Mouse (Mus musculus) forebrain, embryonic 12.5 days (tissue): ENCODE data around the gene Olfr376. TPM values are rescaled to one million over a fixed set of nuclear protein-coding genes. Genes with fewer than 3 reads are reported as not detected.

Experiments used
- polyA plus RNA-seq: library from polyadenylated mRNA; unstranded; fragments of >200 nt; fragmentation: Nextera tagmentation; extraction: Ambion mirVana; gene quantifications from 2 replicates; pipeline ENCODE4 v1.2.1, GENCODE M21; 2016

The Olfr376 gene
- polyA plus RNA-seq, 1 experiment from 2014 or later = not detected

Other genes starting within 250 kb of the Olfr376 start
- gene Haspin, start 233.0 kb upstream of the Olfr376 start, polyA plus RNA-seq = 18.5 and 19.1 TPM in 2 replicates
- gene P2rx5, start 210.8 kb upstream of the Olfr376 start, polyA plus RNA-seq = 0.27 and 0.42 TPM in 2 replicates
- gene Emc6, start 194.2 kb upstream of the Olfr376 start, polyA plus RNA-seq = 123 and 129 TPM in 2 replicates
- gene Tax1bp3, start 194.2 kb upstream of the Olfr376 start, polyA plus RNA-seq = 158 and 163 TPM in 2 replicates
- gene Ctns, start 172.2 kb upstream of the Olfr376 start, polyA plus RNA-seq = 19.0 and 19.2 TPM in 2 replicates
- gene Shpk, start 171.8 kb upstream of the Olfr376 start, polyA plus RNA-seq = 1.1 and 1.2 TPM in 2 replicates
- not detected in 2 replicates for gene Trpv1, start 137.0 kb upstream of the Olfr376 start, polyA plus RNA-seq
- 0.04 TPM in 1 of 2 replicates, not detected in the other for gene Trpv3, start 103.9 kb upstream of the Olfr376 start, polyA plus RNA-seq
- 0.33 TPM in 1 of 2 replicates, not detected in the other for gene Aspa, start 41.6 kb upstream of the Olfr376 start, polyA plus RNA-seq
- not detected in 2 replicates for gene Gm49340, start 41.5 kb upstream of the Olfr376 start, polyA plus RNA-seq
- not detected in 2 replicates for gene Spata22, start 41.5 kb upstream of the Olfr376 start, polyA plus RNA-seq
- gene Olfr20, start 20.5 kb upstream of the Olfr376 start, polyA plus RNA-seq = 0.24 TPM in 1 of 2 replicates, not detected in the other
- not detected in 2 replicates for gene Olfr1, start 28.4 kb downstream of the Olfr376 start, polyA plus RNA-seq
- gene Olfr378, start 57.2 kb downstream of the Olfr376 start, polyA plus RNA-seq = not detected in 2 replicates
- gene Olfr380, start 86.3 kb downstream of the Olfr376 start, polyA plus RNA-seq = not detected in 2 replicates
- gene Olfr381, start 120.4 kb downstream of the Olfr376 start, polyA plus RNA-seq = not detected in 2 replicates
- not detected in 2 replicates for gene Olfr382, start 146.0 kb downstream of the Olfr376 start, polyA plus RNA-seq
- not detected in 2 replicates for gene Olfr385, start 221.8 kb downstream of the Olfr376 start, polyA plus RNA-seq
- gene Olfr384, start 227.3 kb downstream of the Olfr376 start, polyA plus RNA-seq = not detected in 2 replicates